Mouse (Mus musculus) embryo, embryonic 11.5 days (tissue): ENCODE data around the gene Apol7a.
A peak's percentile ranks its signal among the peaks of the same experiment; 100 is the strongest.

Experiments
- DNase-seq: peaks from one replicate; pipeline ENCODE4 v3.0.0-alpha.2; 2012; ENCODE audit warnings: low read depth, low spot score

Apol7a gene

GRCm38 (mm10) chr15:77376920-77377319 lies 22.0 kb downstream of the Apol7a start:
- DNase-seq: no peak

GRCm38 (mm10) chr15:77370588-77370987 lies 28.3 kb downstream of the Apol7a start:
- DNase-seq: no peak

- DNase-seq: no peak
These were observed 28.9 kb downstream of the Apol7a start for GRCm38 (mm10) chr15:77369981-77370380.

- no peak for DNase-seq
These were observed 30.0 kb downstream of the Apol7a start for GRCm38 (mm10) chr15:77368818-77369320.

GRCm38 (mm10) chr15:77368148-77368547 lies 30.8 kb downstream of the Apol7a start:
- peak; percentile 86 for DNase-seq

GRCm38 (mm10) chr15:77367504-77367903 lies 31.4 kb downstream of the Apol7a start:
- DNase-seq: no peak

GRCm38 (mm10) chr15:77366706-77367484 lies 32.0 kb downstream of the Apol7a start:
- DNase-seq: peak; percentile 87

GRCm38 (mm10) chr15:77365700-77366570 lies 33.0 kb downstream of the Apol7a start:
- no peak for DNase-seq

- no peak for DNase-seq
These were observed 34.9 kb downstream of the Apol7a start for GRCm38 (mm10) chr15:77364026-77364425.

GRCm38 (mm10) chr15:77363578-77363977 lies 35.3 kb downstream of the Apol7a start:
- DNase-seq: no peak

- no peak for DNase-seq
These were observed 36.0 kb downstream of the Apol7a start for GRCm38 (mm10) chr15:77362952-77363351.

- DNase-seq: no peak
These were observed 39.0 kb downstream of the Apol7a start for GRCm38 (mm10) chr15:77359905-77360304.

- DNase-seq: no peak
These were observed 39.4 kb downstream of the Apol7a start for GRCm38 (mm10) chr15:77359486-77359885.

GRCm38 (mm10) chr15:77359084-77359483 lies 39.8 kb downstream of the Apol7a start:
- DNase-seq: no peak

GRCm38 (mm10) chr15:77358320-77359040 lies 40.4 kb downstream of the Apol7a start:
- peak; percentile 87 for DNase-seq

GRCm38 (mm10) chr15:77356248-77356810 lies 42.6 kb downstream of the Apol7a start:
- no peak for DNase-seq

- no peak for DNase-seq
These were observed 43.9 kb downstream of the Apol7a start for GRCm38 (mm10) chr15:77354848-77355551.

GRCm38 (mm10) chr15:77354496-77354847 lies 44.4 kb downstream of the Apol7a start:
- DNase-seq: no peak

GRCm38 (mm10) chr15:77353764-77354163 lies 45.1 kb downstream of the Apol7a start:
- no peak for DNase-seq

GRCm38 (mm10) chr15:77352863-77353262 lies 46.0 kb downstream of the Apol7a start:
- DNase-seq: no peak

GRCm38 (mm10) chr15:77350117-77350516 lies 48.8 kb downstream of the Apol7a start:
- DNase-seq: no peak
